Mouse (Mus musculus) hindbrain, embryonic 15.5 days (tissue): ENCODE measurements around the gene Rnf141. TPM values are rescaled to one million over a fixed set of nuclear protein-coding genes. Genes with fewer than 3 reads are reported as not detected.

Experiments
- ATAC-seq: fragments of 200-750 bp; cut with Nextera tagmentation; 2 replicates; pipeline ENCODE4 v1.8.0; 2017; ENCODE audit warnings: low read depth, moderate number of reproducible peaks, moderate TSS enrichment; ENCODE audit not compliant: low FRiP score
- H3K27ac ChIP-seq: fragments of 300-500 bp; sonication (generic); replicated peaks from 2 replicates; pipeline ENCODE4 v1.5.1; 2015; ENCODE audit warnings: mild to moderate bottlenecking, inconsistent platforms
- H3K27me3 ChIP-seq: fragments of 300-500 bp; sonication (generic); 2 replicates; pipeline ENCODE4 v1.6.1; 2015; ENCODE audit warnings: control low read depth, inconsistent platforms
- H3K36me3 ChIP-seq: fragments of 300-500 bp; sonication (generic); 2 replicates; pipeline ENCODE4 v1.6.1; 2015; ENCODE audit warnings: control low read depth, inconsistent platforms
- H3K4me1 ChIP-seq: fragments of 300-500 bp; sonication (generic); replicated peaks from 2 replicates; pipeline ENCODE4 v1.6.1; 2015; ENCODE audit warnings: control low read depth, inconsistent platforms
- H3K4me2 ChIP-seq: fragments of 300-500 bp; sonication (generic); 2 replicates; pipeline ENCODE4 v1.6.1; 2015; ENCODE audit warnings: moderate library complexity, mild to moderate bottlenecking, inconsistent platforms
- H3K4me3 ChIP-seq: fragments of 300-500 bp; sonication (generic); 2 replicates; pipeline ENCODE4 v1.5.1; 2015; ENCODE audit warnings: mild to moderate bottlenecking, inconsistent platforms
- H3K9ac ChIP-seq: fragments of 300-500 bp; sonication (generic); 2 replicates; pipeline ENCODE4 v1.6.1; 2015; ENCODE audit warnings: inconsistent platforms
- H3K9me3 ChIP-seq: fragments of 300-500 bp; sonication (generic); 2 replicates; pipeline ENCODE4 v1.6.1; 2016; ENCODE audit warnings: control low read depth, inconsistent platforms
- WGBS: fragments of 180-500 bp; shearing (Covaris S2); methylation state at CpG from one replicate; pipeline ENCODE4 v1.1.7; 2015; 5-methylcytosine and 5-hydroxymethylcytosine counted together
- polyA plus RNA-seq: library from polyadenylated mRNA; unstranded; fragments of >200 nt; fragmentation: Nextera tagmentation; extraction: Ambion mirVana; gene quantifications from 2 replicates; pipeline ENCODE4 v1.2.1, GENCODE M21; 2015

Gene Rnf141
- polyA plus RNA-seq, 1 experiment from 2014 or later: 37.9 TPM

GRCm38 (mm10) chr7:110773204-110774002 lies 70.9 kb downstream of the Rnf141 start:
- H3K4me3 ChIP-seq: no peak overlapping the region
- no peaks in the 10 kb centered on the region for H3K9me3 ChIP-seq
- ATAC-seq: no peak
- H3K9ac ChIP-seq: peak overlapping the region; percentile 21; the same call in 1 of the 2 replicates
- 44% methylated on average over 14 of the region's 14 CpGs for WGBS
- no peaks in the 10 kb centered on the region for H3K27me3 ChIP-seq
- peak overlapping the region; percentile 27 for H3K4me2 ChIP-seq
- H3K36me3 ChIP-seq: no peaks in the 10 kb centered on the region
- H3K27ac ChIP-seq: peak overlapping the region; percentile 79
- H3K4me1 ChIP-seq: peaks cover 29% of the 10 kb centered on the region

- no peaks in the 10 kb centered on the region for H3K36me3 ChIP-seq
- H3K27me3 ChIP-seq: no peaks in the 10 kb centered on the region
- ATAC-seq: no peak
- WGBS: 92% methylated on average over 3 of the region's 3 CpGs
- H3K4me2 ChIP-seq: no peak overlapping the region
- no peak overlapping the region for H3K4me3 ChIP-seq
- no peak overlapping the region for H3K9ac ChIP-seq
- H3K9me3 ChIP-seq: no peaks in the 10 kb centered on the region
- peaks cover 35% of the 10 kb centered on the region for H3K4me1 ChIP-seq
- H3K27ac ChIP-seq: no peak overlapping the region
Measured at GRCm38 (mm10) chr7:110772343-110772742, 71.9 kb downstream of the Rnf141 start.

- 83% methylated on average over 4 of the region's 4 CpGs for WGBS
- Histone ChIP-seq H3K4me2 (no peak overlapping the region), H3K36me3 (no peaks in the 10 kb centered on the region), H3K4me1 (peaks cover 35% of the 10 kb centered on the region), H3K27me3 (no peaks in the 10 kb centered on the region), H3K4me3 (no peak overlapping the region), H3K9me3 (no peaks in the 10 kb centered on the region), H3K9ac (no peak overlapping the region), H3K27ac (no peak overlapping the region)
- no peak for ATAC-seq
Measured at GRCm38 (mm10) chr7:110770949-110771348, 73.3 kb downstream of the Rnf141 start.

- Histone ChIP-seq H3K4me3 (peak overlapping the region; percentile 57), H3K4me1 (peaks cover 27% of the 10 kb centered on the region), H3K4me2 (peak overlapping the region; percentile 96), H3K9ac (peak overlapping the region; percentile 74), H3K27me3 (no peaks in the 10 kb centered on the region), H3K9me3 (no peaks in the 10 kb centered on the region), H3K36me3 (no peaks in the 10 kb centered on the region), H3K27ac (no peak overlapping the region)
- 46% methylated on average over 4 of the region's 4 CpGs for WGBS
- ATAC-seq: no peak
Measured at GRCm38 (mm10) chr7:110769094-110769493, 75.2 kb downstream of the Rnf141 start.

GRCm38 (mm10) chr7:110768451-110769064 lies 75.7 kb downstream of the Rnf141 start:
- Histone ChIP-seq H3K27ac (peak overlapping the region; percentile 47), H3K4me1 (peaks cover 22% of the 10 kb centered on the region), H3K4me3 (peak overlapping the region; percentile 57), H3K36me3 (no peaks in the 10 kb centered on the region), H3K9ac (peak overlapping the region; percentile 74), H3K27me3 (no peaks in the 10 kb centered on the region), H3K4me2 (peak overlapping the region; percentile 96), H3K9me3 (no peaks in the 10 kb centered on the region)
- ATAC-seq: peak; percentile 82
- under 1% methylated on average over 58 of the region's 61 CpGs for WGBS

- Histone ChIP-seq H3K9me3 (no peaks in the 10 kb centered on the region), H3K4me2 (peak within 1 kb of the TSS; percentile 96), H3K9ac (peak within 1 kb of the TSS; percentile 74), H3K4me1 (peaks cover 20% of the 10 kb centered on the region), H3K27ac (peak within 1 kb of the TSS; percentile 47), H3K4me3 (peak within 1 kb of the TSS; percentile 57), H3K27me3 (no peaks in the 10 kb centered on the region), H3K36me3 (no peaks in the 10 kb centered on the region)
- WGBS: 16% methylated on average over 16 of the region's 16 CpGs
- ATAC-seq: no peak; the same call in 1 of the 2 replicates
Measured at GRCm38 (mm10) chr7:110768001-110768400, 76.3 kb downstream of the Rnf141 start, which contains the start of gene Ampd3. TSS of gene Ampd3 (plus strand) at chr7:110768206.

GRCm38 (mm10) chr7:110762605-110763180 lies 81.6 kb downstream of the Rnf141 start:
- H3K9me3 ChIP-seq: no peaks in the 10 kb centered on the region
- no peaks in the 10 kb centered on the region for H3K27me3 ChIP-seq
- H3K4me1 ChIP-seq: peaks cover 9% of the 10 kb centered on the region
- WGBS: 66% methylated on average over 5 of the region's 5 CpGs
- no peak overlapping the region for H3K4me3 ChIP-seq
- ATAC-seq: peak; percentile 77
- H3K36me3 ChIP-seq: no peaks in the 10 kb centered on the region
- H3K4me2 ChIP-seq: no peak overlapping the region
- H3K9ac ChIP-seq: no peak overlapping the region
- H3K27ac ChIP-seq: no peak overlapping the region

GRCm38 (mm10) chr7:110756440-110756839 lies 87.8 kb downstream of the Rnf141 start:
- Histone ChIP-seq H3K9ac (no peak overlapping the region), H3K27ac (no peak overlapping the region), H3K4me3 (no peak overlapping the region), H3K36me3 (no peaks in the 10 kb centered on the region), H3K9me3 (no peaks in the 10 kb centered on the region), H3K4me2 (no peak overlapping the region), H3K27me3 (no peaks in the 10 kb centered on the region), H3K4me1 (no peaks in the 10 kb centered on the region)
- 69% methylated on average over 2 of the region's 2 CpGs for WGBS
- no peak for ATAC-seq

- Histone ChIP-seq H3K9me3 (no peaks in the 10 kb centered on the region), H3K4me3 (no peak overlapping the region), H3K27ac (no peak overlapping the region), H3K4me1 (no peaks in the 10 kb centered on the region), H3K4me2 (no peak overlapping the region), H3K9ac (no peak overlapping the region), H3K27me3 (no peaks in the 10 kb centered on the region), H3K36me3 (no peaks in the 10 kb centered on the region)
- WGBS: 30% methylated on average over 5 of the region's 5 CpGs
- ATAC-seq: no peak
Measured at GRCm38 (mm10) chr7:110753926-110754330, 90.3 kb downstream of the Rnf141 start.

- 81% methylated on average over 1 of the region's 1 CpGs for WGBS
- Histone ChIP-seq H3K27me3 (no peaks in the 10 kb centered on the region), H3K4me3 (no peak overlapping the region), H3K4me1 (no peaks in the 10 kb centered on the region), H3K4me2 (no peak overlapping the region), H3K9ac (no peak overlapping the region), H3K9me3 (no peaks in the 10 kb centered on the region), H3K36me3 (no peaks in the 10 kb centered on the region), H3K27ac (no peak overlapping the region)
- no peak for ATAC-seq
Measured at GRCm38 (mm10) chr7:110753310-110753709, 90.9 kb downstream of the Rnf141 start.

GRCm38 (mm10) chr7:110751634-110752033 lies 92.6 kb downstream of the Rnf141 start:
- H3K27me3 ChIP-seq: no peaks in the 10 kb centered on the region
- no peaks in the 10 kb centered on the region for H3K9me3 ChIP-seq
- WGBS: 86% methylated on average over 1 of the region's 1 CpGs
- H3K4me1 ChIP-seq: no peaks in the 10 kb centered on the region
- no peak for ATAC-seq
- H3K4me2 ChIP-seq: no peak overlapping the region
- H3K36me3 ChIP-seq: no peaks in the 10 kb centered on the region
- no peak overlapping the region for H3K9ac ChIP-seq
- no peak overlapping the region for H3K4me3 ChIP-seq
- no peak overlapping the region for H3K27ac ChIP-seq

GRCm38 (mm10) chr7:110750834-110751233 lies 93.4 kb downstream of the Rnf141 start:
- Histone ChIP-seq H3K27me3 (no peaks in the 10 kb centered on the region), H3K4me3 (no peak overlapping the region), H3K9ac (no peak overlapping the region), H3K4me1 (no peaks in the 10 kb centered on the region), H3K4me2 (no peak overlapping the region), H3K27ac (no peak overlapping the region), H3K36me3 (no peaks in the 10 kb centered on the region), H3K9me3 (no peaks in the 10 kb centered on the region)
- ATAC-seq: no peak
- 35% methylated on average over 4 of the region's 4 CpGs for WGBS
